Mouse (Mus musculus) neural tube, embryonic 15.5 days (tissue): Measurements from ENCODE around the gene Hemgn. TPM values are rescaled to one million over a fixed set of nuclear protein-coding genes. Genes with fewer than 3 reads are reported as not detected.
A peak's percentile ranks its signal among the peaks of the same experiment; 100 is the strongest.

Experiments used
- ATAC-seq: fragments of 200-750 bp; cut with Nextera tagmentation; 2 replicates; pipeline ENCODE4 v1.8.0; 2017; ENCODE audit warnings: mild to moderate bottlenecking, moderate TSS enrichment, moderate library complexity; ENCODE audit not compliant: low FRiP score
- H3K27ac ChIP-seq: fragments of 300-500 bp; sonication (generic); replicated peaks from 2 replicates; pipeline ENCODE4 v1.5.1; 2015; ENCODE audit warnings: mild to moderate bottlenecking, inconsistent platforms
- H3K27me3 ChIP-seq: fragments of 300-500 bp; sonication (generic); replicated peaks from 2 replicates; pipeline ENCODE4 v1.6.1; 2015; ENCODE audit warnings: inconsistent platforms
- H3K36me3 ChIP-seq: fragments of 300-500 bp; sonication (generic); 2 replicates; pipeline ENCODE4 v1.6.1; 2015; ENCODE audit warnings: inconsistent platforms
- H3K4me1 ChIP-seq: fragments of 300-500 bp; sonication (generic); 2 replicates; pipeline ENCODE4 v1.6.1; 2015; ENCODE audit warnings: inconsistent platforms
- H3K4me2 ChIP-seq: fragments of 300-500 bp; sonication (generic); 2 replicates; pipeline ENCODE4 v1.6.1; 2015; ENCODE audit warnings: inconsistent platforms, mild to moderate bottlenecking, moderate library complexity
- H3K4me3 ChIP-seq: fragments of 300-500 bp; sonication (generic); replicated peaks from 2 replicates; pipeline ENCODE4 v1.5.1; 2015; ENCODE audit warnings: mild to moderate bottlenecking, inconsistent platforms
- H3K9ac ChIP-seq: fragments of 300-500 bp; sonication (generic); replicated peaks from 2 replicates; pipeline ENCODE4 v1.6.1; 2015; ENCODE audit warnings: mild to moderate bottlenecking, inconsistent platforms
- H3K9me3 ChIP-seq: fragments of 300-500 bp; sonication (generic); replicated peaks from 2 replicates; pipeline ENCODE4 v1.6.1; 2016; ENCODE audit warnings: inconsistent platforms
- WGBS: fragments of 180-500 bp; shearing (Covaris S2); methylation state at CpG from one replicate; pipeline ENCODE4 v1.1.7; 2015; ENCODE audit warnings: mixed read lengths; 5-methylcytosine and 5-hydroxymethylcytosine counted together
- polyA plus RNA-seq: library from polyadenylated mRNA; unstranded; fragments of >200 nt; fragmentation: Nextera tagmentation; extraction: Ambion mirVana; gene quantifications from 2 replicates; pipeline ENCODE4 v1.2.1, GENCODE M21; 2015

Gene Hemgn
- polyA plus RNA-seq, 1 experiment from 2014 or later: 0.24 TPM

DNA sequence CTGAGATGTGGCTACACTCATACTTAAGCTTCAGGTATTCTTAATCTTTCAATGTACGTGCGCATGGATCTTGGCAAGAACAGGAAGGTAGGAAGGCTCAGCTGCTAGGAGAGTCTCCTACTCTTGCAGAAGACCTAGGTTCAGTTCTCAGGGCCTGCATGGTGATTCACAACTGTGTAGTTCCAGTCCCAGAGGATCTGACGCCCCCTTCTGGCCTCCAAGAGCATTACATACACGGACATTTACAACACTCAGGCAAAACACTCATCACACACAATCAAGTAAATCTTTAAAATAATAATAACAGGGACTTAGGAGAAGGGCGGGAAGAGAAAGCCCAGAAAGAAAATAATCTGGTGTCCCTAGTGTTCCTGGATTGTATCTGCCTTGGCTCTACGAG is 38.9 kb downstream of the Hemgn start:
- Histone ChIP-seq H3K4me1 (peaks cover 7% of the 10 kb centered on the region), H3K9ac (no peak overlapping the region), H3K4me2 (peak overlapping the region; percentile 65), H3K36me3 (peaks cover 24% of the 10 kb centered on the region), H3K27me3 (peaks cover 16% of the 10 kb centered on the region), H3K27ac (no peak overlapping the region), H3K4me3 (peak overlapping the region; percentile 39), H3K9me3 (no peaks in the 10 kb centered on the region)
- WGBS: 67% methylated on average over 6 of the region's 6 CpGs
- ATAC-seq: no peak

DNA sequence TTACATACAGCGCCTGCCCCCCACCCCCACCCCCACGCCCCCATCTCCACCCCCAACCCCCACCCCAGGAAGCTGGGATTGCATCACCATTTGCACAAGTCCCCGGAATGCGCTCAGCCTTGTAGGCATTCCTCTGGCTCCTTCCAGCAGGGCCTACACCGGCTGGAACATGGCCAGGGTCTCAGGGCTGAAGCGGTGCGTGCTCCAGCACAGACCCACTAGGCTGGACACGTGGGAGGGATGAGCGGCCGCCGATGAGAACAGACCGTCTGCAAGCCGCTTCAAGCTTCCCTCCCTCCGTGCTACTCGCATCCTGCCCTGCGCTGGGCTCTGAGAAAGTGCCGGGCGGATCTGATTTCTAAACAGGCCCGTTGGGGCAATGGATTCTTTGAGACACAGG is 42.3 kb downstream of the Hemgn start:
- H3K36me3 ChIP-seq: no peaks in the 10 kb centered on the region
- peak; percentile 65; the same call in 1 of the 2 replicates for ATAC-seq
- H3K9ac ChIP-seq: no peak overlapping the region
- H3K4me3 ChIP-seq: peak overlapping the region; percentile 14; the same call in 1 of the 2 replicates
- H3K4me2 ChIP-seq: peak overlapping the region; percentile 49
- H3K4me1 ChIP-seq: peaks cover 7% of the 10 kb centered on the region
- H3K9me3 ChIP-seq: no peaks in the 10 kb centered on the region
- no peak overlapping the region for H3K27ac ChIP-seq
- H3K27me3 ChIP-seq: peaks cover 22% of the 10 kb centered on the region
- WGBS: 4% methylated on average over 19 of the region's 19 CpGs

DNA sequence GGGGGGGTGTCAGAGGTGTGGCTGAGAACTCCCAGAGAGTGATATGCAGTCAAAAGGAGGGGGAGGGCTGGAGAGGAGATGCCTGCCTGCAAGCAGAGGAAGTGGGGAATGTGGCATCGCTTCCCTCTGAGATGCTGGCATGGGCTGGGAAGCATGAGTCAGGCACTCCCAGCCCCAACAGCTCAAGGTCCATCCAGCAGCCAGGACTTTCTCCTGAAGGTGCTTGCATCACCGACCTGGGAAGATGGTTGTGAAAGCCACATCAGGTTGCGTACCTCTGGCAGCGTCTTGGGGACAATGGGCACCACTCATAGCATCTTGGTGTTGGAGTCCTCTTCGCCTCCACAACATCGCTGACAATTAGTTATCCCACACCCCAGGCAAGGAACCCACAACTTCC is 42.9 kb downstream of the Hemgn start:
- H3K27me3 ChIP-seq: peaks cover 22% of the 10 kb centered on the region
- no peaks in the 10 kb centered on the region for H3K36me3 ChIP-seq
- WGBS: 53% methylated on average over 6 of the region's 6 CpGs
- H3K4me3 ChIP-seq: no peak overlapping the region
- H3K27ac ChIP-seq: no peak overlapping the region
- no peak overlapping the region for H3K9ac ChIP-seq
- H3K4me1 ChIP-seq: peaks cover 7% of the 10 kb centered on the region
- ATAC-seq: no peak
- no peak overlapping the region for H3K4me2 ChIP-seq
- no peaks in the 10 kb centered on the region for H3K9me3 ChIP-seq

DNA sequence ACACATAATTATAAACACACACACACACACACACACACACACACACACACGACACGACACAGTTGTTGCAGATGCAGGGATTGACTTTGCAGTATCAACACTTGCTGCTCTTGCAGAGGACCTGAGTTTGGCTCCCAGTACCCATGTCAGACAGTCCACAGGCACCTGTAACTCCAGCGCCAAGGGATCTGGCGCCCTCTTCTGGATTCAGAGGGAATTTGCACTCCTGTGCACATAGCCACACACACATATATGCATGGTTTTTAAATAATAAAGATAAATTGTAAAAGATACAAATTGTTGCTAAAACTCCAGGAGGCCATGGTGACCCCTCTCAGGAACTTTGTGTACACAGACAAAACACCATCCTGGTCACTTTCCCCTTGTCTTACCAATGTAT is 44.2 kb downstream of the Hemgn start:
- Histone ChIP-seq H3K9ac (no peak overlapping the region), H3K4me3 (no peak overlapping the region), H3K36me3 (no peaks in the 10 kb centered on the region), H3K27me3 (peaks cover 22% of the 10 kb centered on the region), H3K4me2 (no peak overlapping the region), H3K9me3 (no peaks in the 10 kb centered on the region), H3K27ac (no peak overlapping the region), H3K4me1 (peaks cover 4% of the 10 kb centered on the region)
- 64% methylated on average over 4 of the region's 4 CpGs for WGBS
- ATAC-seq: no peak

DNA sequence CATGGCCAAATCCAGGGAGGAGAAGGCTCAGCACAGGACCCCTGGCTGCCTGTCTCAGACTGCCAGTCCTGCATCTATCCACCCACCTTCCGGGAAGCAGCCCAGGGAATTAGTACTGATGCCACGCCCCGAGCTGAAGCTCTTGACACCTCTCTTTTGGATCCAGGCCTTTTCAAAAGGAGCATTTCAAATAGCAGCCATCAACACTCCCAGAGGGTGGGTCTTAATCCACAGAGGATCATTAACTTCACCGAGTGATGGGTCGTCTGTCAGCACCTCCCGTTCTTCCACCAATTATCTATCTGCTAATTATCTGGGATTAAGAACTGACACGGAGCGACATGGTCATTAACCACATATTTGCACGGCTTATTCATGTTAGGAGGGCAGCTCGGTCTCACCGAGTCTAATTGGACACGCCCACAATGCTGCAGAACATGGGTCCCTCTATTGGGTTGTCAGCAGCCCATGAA is 45.8 kb downstream of the Hemgn start:
- H3K27me3 ChIP-seq: peaks cover 17% of the 10 kb centered on the region; the same call in 1 of the 2 replicates
- ATAC-seq: no peak

DNA sequence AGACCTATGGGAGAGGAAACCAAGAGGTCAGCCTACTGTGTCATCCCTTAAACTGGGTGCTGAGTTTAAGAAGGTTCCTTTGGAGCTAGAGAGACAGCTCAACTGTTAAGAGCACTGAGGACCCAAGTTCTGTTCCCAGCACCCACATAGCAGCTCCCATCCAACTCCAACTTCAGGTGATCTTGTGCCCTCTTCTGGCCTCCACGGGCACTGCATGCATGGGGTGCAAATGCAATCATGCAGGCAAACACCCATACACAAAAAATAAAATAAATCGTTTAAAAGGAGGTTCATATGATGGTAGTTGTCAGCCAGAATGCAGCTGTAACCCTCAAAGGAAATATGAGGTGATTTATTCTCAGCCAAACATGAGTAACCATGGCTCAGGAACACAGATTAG is 48.9 kb downstream of the Hemgn start:
- Histone ChIP-seq H3K4me2 (no peak overlapping the region), H3K9ac (no peak overlapping the region), H3K4me3 (no peak overlapping the region), H3K9me3 (no peaks in the 10 kb centered on the region), H3K27ac (no peak overlapping the region), H3K4me1 (no peaks in the 10 kb centered on the region), H3K36me3 (no peaks in the 10 kb centered on the region), H3K27me3 (0 out of 2 replicates have a peak, but pooled peaks cover 6% of the 10 kb centered on the region)
- no peak for ATAC-seq
- WGBS: 88% methylated on average over 2 of the region's 2 CpGs

More for the DNA sequence above, 45.8 kb downstream of the Hemgn start:
- H3K4me2 ChIP-seq: 0 out of 2 replicates have a peak overlapping the region, but pooled peaks have one; percentile 5
- no peak overlapping the region for H3K4me3 ChIP-seq
- 13% methylated on average over 12 of the region's 12 CpGs for WGBS
- peaks cover 4% of the 10 kb centered on the region for H3K4me1 ChIP-seq
- H3K9me3 ChIP-seq: no peaks in the 10 kb centered on the region
- H3K27ac ChIP-seq: no peak overlapping the region
- no peak overlapping the region for H3K9ac ChIP-seq
- H3K36me3 ChIP-seq: no peaks in the 10 kb centered on the region

DNA sequence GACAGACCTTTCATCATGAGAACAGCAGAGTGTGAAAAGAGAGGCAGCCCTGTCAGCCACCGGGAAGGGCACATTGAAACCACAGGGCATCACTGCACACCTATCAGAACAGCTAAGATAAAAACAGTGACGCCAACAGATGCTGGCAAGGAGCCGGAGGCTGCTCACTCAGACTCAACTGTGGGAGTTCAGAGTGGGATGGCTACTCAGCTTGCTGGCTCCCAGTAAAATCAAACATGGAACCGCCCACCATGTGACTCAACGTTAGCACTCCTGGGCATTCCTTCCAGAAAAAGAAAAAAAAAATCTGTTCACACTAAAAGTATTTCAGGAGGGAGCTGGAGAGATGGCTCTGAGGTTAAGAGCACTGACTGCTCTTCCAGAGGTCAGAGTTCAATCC is 52.0 kb downstream of the Hemgn start:
- Histone ChIP-seq H3K9ac (no peak overlapping the region), H3K36me3 (no peaks in the 10 kb centered on the region), H3K27ac (no peak overlapping the region), H3K4me2 (no peak overlapping the region), H3K4me1 (no peaks in the 10 kb centered on the region), H3K27me3 (peaks cover 6% of the 10 kb centered on the region; the same call in 1 of the 2 replicates), H3K4me3 (no peak overlapping the region), H3K9me3 (no peaks in the 10 kb centered on the region)
- no peak for ATAC-seq
- WGBS: 71% methylated on average over 5 of the region's 5 CpGs

DNA sequence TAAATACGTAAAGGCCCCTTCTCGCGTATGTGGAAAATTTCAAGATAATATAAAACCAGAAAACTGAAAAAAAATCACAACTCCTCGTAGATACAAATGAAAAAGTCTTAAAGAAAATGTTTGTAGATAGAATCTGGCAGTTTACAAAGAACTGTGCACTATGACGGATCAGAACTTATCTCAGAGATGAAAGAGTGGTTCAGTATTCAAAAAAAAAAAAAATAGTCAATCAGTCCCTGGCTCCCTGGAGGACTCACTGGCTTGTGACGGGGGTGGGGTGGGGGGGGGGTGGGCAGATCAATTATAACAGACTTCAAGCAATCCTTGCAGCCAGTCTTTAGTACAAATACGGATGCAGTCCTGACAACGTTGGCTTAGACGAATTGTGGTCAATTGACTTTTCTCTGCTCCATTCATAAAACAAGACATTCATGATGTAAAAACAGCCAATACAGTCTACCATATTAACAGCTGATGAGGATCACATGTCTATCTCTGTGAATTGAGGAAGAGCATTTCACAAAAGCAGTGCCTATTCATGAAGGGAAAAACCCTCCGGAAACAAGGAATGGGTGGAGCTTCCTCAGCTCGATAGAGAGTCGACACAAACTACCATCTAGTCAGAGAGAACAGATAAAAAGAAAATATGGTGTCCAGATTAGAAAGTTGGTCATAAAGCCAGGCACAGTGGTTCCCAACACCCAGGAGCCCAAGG is 53.6 kb downstream of the Hemgn start:
- Histone ChIP-seq H3K9ac (no peak overlapping the region), H3K36me3 (no peaks in the 10 kb centered on the region), H3K4me1 (no peaks in the 10 kb centered on the region), H3K9me3 (no peaks in the 10 kb centered on the region), H3K4me3 (no peak overlapping the region), H3K4me2 (no peak overlapping the region), H3K27me3 (peaks cover 18% of the 10 kb centered on the region; the same call in 1 of the 2 replicates), H3K27ac (no peak overlapping the region)
- ATAC-seq: no peak
- 82% methylated on average over 12 of the region's 12 CpGs for WGBS

DNA sequence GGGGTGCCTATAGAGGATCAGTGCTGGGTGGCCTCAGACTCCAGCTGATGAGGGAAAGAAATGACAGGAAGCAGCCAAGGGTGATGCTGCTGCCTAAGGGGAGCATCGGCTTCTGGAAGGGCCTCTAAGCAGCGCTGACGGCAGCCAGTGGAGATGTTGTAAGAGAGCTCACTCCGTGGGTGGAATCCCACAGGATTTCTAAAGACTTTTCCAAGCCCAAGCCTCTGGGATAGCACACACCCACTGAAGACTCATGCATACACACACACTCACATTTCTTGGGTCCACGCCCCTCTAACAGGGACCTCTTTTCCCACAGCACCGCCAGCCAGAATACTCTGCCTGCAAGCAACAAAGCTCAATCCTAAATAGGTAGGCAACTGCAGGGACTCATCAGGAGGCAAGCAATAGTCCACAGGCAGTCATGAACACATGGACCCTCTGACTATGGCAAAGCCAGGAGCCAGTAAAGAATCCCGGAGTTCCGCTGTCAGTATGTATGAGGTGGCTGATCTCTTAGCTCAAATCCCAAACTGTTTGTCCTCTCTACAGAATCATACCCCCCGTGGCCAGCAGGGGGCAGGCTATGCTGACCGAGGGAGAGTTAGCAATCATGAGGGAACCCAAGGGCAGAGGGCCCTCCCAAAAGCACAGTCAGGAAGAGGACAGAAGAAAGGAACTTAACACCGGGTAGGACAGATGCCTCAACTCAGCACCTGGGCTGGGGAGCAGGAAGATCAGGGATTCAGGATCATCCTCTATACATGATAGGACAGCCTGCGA is 56.8 kb downstream of the Hemgn start:
- Histone ChIP-seq H3K4me1 (no peaks in the 10 kb centered on the region), H3K27me3 (peaks cover 41% of the 10 kb centered on the region), H3K4me3 (no peak overlapping the region), H3K9me3 (no peaks in the 10 kb centered on the region), H3K9ac (no peak overlapping the region), H3K4me2 (no peak overlapping the region), H3K36me3 (no peaks in the 10 kb centered on the region), H3K27ac (no peak overlapping the region)
- WGBS: 52% methylated on average over 12 of the region's 12 CpGs
- no peak for ATAC-seq

DNA sequence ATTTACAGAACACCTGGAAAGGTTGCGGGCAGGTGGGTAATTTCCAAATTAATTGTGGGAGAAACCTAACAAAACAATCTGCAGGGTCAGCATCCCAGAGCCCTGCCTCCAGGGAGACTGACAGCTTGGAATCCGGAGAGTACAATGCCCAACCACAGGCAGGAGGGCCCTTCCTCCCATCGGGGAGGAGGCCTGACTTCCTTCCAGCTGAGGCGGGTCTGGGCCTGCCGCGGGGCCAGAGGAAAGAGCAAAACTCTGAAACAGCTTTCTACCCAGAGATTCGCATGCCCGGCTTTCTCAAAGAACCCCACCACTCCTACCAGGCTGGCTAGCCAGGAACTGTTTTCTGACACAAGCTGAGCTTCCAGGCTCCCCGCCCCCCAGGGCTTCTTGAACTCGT is 60.3 kb downstream of the Hemgn start:
- Histone ChIP-seq H3K4me1 (no peaks in the 10 kb centered on the region), H3K9me3 (no peaks in the 10 kb centered on the region), H3K27ac (no peak overlapping the region), H3K4me2 (no peak overlapping the region), H3K9ac (no peak overlapping the region), H3K27me3 (peaks cover 74% of the 10 kb centered on the region), H3K4me3 (no peak overlapping the region), H3K36me3 (no peaks in the 10 kb centered on the region)
- ATAC-seq: no peak
- 11% methylated on average over 10 of the region's 10 CpGs for WGBS

DNA sequence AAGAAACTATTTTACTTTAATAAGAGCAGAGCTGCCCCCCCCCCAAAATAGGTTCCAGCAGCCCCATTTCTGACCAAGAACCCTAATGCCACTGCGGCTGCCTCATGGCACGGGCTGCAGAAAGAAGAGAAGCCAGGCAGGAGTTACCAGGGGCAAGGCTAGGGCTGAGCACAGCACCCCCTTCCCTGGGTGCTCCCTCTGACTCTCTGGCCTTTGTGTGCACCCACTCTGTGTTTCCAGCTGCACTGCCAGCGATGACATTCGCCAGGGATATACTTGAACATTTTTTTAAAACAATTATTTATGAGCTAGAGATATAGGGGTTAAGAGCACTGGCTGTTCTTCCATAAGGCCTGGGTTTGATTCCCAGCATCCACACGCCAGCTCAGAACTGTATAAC is 63.8 kb downstream of the Hemgn start:
- Histone ChIP-seq H3K4me2 (no peak overlapping the region), H3K27me3 (peaks cover 88% of the 10 kb centered on the region), H3K9ac (no peak overlapping the region), H3K4me1 (peaks cover 8% of the 10 kb centered on the region), H3K36me3 (no peaks in the 10 kb centered on the region), H3K4me3 (no peak overlapping the region), H3K27ac (no peak overlapping the region), H3K9me3 (no peaks in the 10 kb centered on the region)
- no peak for ATAC-seq
- WGBS: 63% methylated on average over 5 of the region's 5 CpGs

DNA sequence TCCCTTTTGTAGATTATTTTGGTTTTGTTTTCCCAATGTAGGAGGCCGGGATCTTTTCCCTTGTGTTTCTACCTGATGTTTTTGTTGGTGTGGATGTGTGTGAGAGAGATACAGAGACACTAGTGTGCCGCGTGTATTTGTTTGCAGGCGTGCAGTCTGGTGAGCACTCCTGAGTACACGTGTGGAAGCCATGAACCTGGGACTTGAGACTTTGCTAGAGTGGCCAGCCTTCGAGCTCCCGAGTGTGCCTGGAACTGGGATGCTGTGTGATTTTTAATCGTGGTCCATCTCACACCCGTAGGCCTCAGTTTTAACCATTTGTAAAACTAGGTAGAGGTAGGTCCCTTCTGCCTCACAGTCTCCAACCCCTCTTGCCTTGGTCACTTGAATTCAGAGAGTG is 64.4 kb downstream of the Hemgn start:
- Histone ChIP-seq H3K27me3 (peaks cover 92% of the 10 kb centered on the region), H3K4me3 (no peak overlapping the region), H3K9ac (no peak overlapping the region), H3K4me2 (no peak overlapping the region), H3K9me3 (no peaks in the 10 kb centered on the region), H3K27ac (no peak overlapping the region), H3K36me3 (no peaks in the 10 kb centered on the region), H3K4me1 (peaks cover 14% of the 10 kb centered on the region)
- no peak for ATAC-seq
- WGBS: 17% methylated on average over 9 of the region's 9 CpGs
